Mouse (Mus musculus): ENCODE results near the gene Zfp324. TPM values are rescaled to one million over a fixed set of nuclear protein-coding genes. Genes with fewer than 3 reads are reported as not detected.

Gene Zfp324
- polyA plus RNA-seq, 1 experiment: 16.1 TPM

- no peak for TF ChIP-seq CTCF (IDR thresholded peaks at IDR 0.05; ENCODE audit: borderline replicate concordance, extremely low read depth, insufficient read depth, insufficient read length)
- TF ChIP-seq POLR2A (IDR thresholded peaks at IDR 0.05; ENCODE audit: borderline replicate concordance, extremely low read depth, insufficient read depth, insufficient read length, poor library complexity, severe bottlenecking): peak; percentile 77; the same call in 1 of the 2 replicates
- peak; percentile 99 for DNase-seq (ENCODE audit: low read depth)
Observed at GRCm38 (mm10) chr7:12977682-12978389, 12.2 kb downstream of the Zfp324 start, which contains the start of gene Zfp446. Zfp446 (plus strand) TSS chr7:12977848.

- no peak for DNase-seq (ENCODE audit: low read depth)
- TF ChIP-seq CTCF (IDR thresholded peaks at IDR 0.05; ENCODE audit: borderline replicate concordance, extremely low read depth, insufficient read depth, insufficient read length) (no peak), POLR2A (IDR thresholded peaks at IDR 0.05; ENCODE audit: borderline replicate concordance, extremely low read depth, insufficient read depth, insufficient read length, poor library complexity, severe bottlenecking) (no peak)
Observed at GRCm38 (mm10) chr7:12978931-12979722, 13.5 kb downstream of the Zfp324 start.

- TF ChIP-seq CTCF (IDR thresholded peaks at IDR 0.05; ENCODE audit: borderline replicate concordance, extremely low read depth, insufficient read depth, insufficient read length) (no peak), POLR2A (IDR thresholded peaks at IDR 0.05; ENCODE audit: borderline replicate concordance, extremely low read depth, insufficient read depth, insufficient read length, poor library complexity, severe bottlenecking) (no peak)
- DNase-seq (ENCODE audit: low read depth): no peak
Observed at GRCm38 (mm10) chr7:12979776-12980175, 14.1 kb downstream of the Zfp324 start.

- DNase-seq (ENCODE audit: low read depth): no peak
- TF ChIP-seq POLR2A (IDR thresholded peaks at IDR 0.05; ENCODE audit: borderline replicate concordance, extremely low read depth, insufficient read depth, insufficient read length, poor library complexity, severe bottlenecking) (no peak), CTCF (IDR thresholded peaks at IDR 0.05; ENCODE audit: borderline replicate concordance, extremely low read depth, insufficient read depth, insufficient read length) (no peak)
Observed at GRCm38 (mm10) chr7:12980291-12980690, 14.7 kb downstream of the Zfp324 start.

- TF ChIP-seq POLR2A (IDR thresholded peaks at IDR 0.05; ENCODE audit: borderline replicate concordance, extremely low read depth, insufficient read depth, insufficient read length, poor library complexity, severe bottlenecking) (no peak), CTCF (IDR thresholded peaks at IDR 0.05; ENCODE audit: borderline replicate concordance, extremely low read depth, insufficient read depth, insufficient read length) (no peak)
Observed at GRCm38 (mm10) chr7:12985724-12986123, 20.1 kb downstream of the Zfp324 start.

GRCm38 (mm10) chr7:12986906-12987305 is 21.3 kb downstream of the Zfp324 start:
- no peak for DNase-seq (ENCODE audit: low read depth)
- TF ChIP-seq CTCF (IDR thresholded peaks at IDR 0.05; ENCODE audit: borderline replicate concordance, extremely low read depth, insufficient read depth, insufficient read length): no peak
- TF ChIP-seq POLR2A (IDR thresholded peaks at IDR 0.05; ENCODE audit: borderline replicate concordance, extremely low read depth, insufficient read depth, insufficient read length, poor library complexity, severe bottlenecking): no peak

More at GRCm38 (mm10) chr7:12985724-12986123, 20.1 kb downstream of the Zfp324 start:
- DNase-seq (ENCODE audit: low read depth): no peak

GRCm38 (mm10) chr7:12987409-12988189 is 22.0 kb downstream of the Zfp324 start:
- no peak for DNase-seq (ENCODE audit: low read depth)
- TF ChIP-seq CTCF (IDR thresholded peaks at IDR 0.05; ENCODE audit: borderline replicate concordance, extremely low read depth, insufficient read depth, insufficient read length) (no peak), POLR2A (IDR thresholded peaks at IDR 0.05; ENCODE audit: borderline replicate concordance, extremely low read depth, insufficient read depth, insufficient read length, poor library complexity, severe bottlenecking) (no peak)

GRCm38 (mm10) chr7:12992222-12992621 is 26.6 kb downstream of the Zfp324 start:
- peak; percentile 15 for DNase-seq (ENCODE audit: low read depth)
- TF ChIP-seq POLR2A (IDR thresholded peaks at IDR 0.05; ENCODE audit: borderline replicate concordance, extremely low read depth, insufficient read depth, insufficient read length, poor library complexity, severe bottlenecking) (no peak), CTCF (IDR thresholded peaks at IDR 0.05; ENCODE audit: borderline replicate concordance, extremely low read depth, insufficient read depth, insufficient read length) (no peak)

- DNase-seq (ENCODE audit: low read depth): no peak
- TF ChIP-seq POLR2A (IDR thresholded peaks at IDR 0.05; ENCODE audit: borderline replicate concordance, extremely low read depth, insufficient read depth, insufficient read length, poor library complexity, severe bottlenecking): no peak
- no peak for TF ChIP-seq CTCF (IDR thresholded peaks at IDR 0.05; ENCODE audit: borderline replicate concordance, extremely low read depth, insufficient read depth, insufficient read length)
Observed at GRCm38 (mm10) chr7:12993148-12993547, 27.5 kb downstream of the Zfp324 start.

- TF ChIP-seq POLR2A (IDR thresholded peaks at IDR 0.05; ENCODE audit: borderline replicate concordance, extremely low read depth, insufficient read depth, insufficient read length, poor library complexity, severe bottlenecking): no peak
- no peak for TF ChIP-seq CTCF (IDR thresholded peaks at IDR 0.05; ENCODE audit: borderline replicate concordance, extremely low read depth, insufficient read depth, insufficient read length)
- DNase-seq (ENCODE audit: low read depth): no peak
Observed at GRCm38 (mm10) chr7:12995862-12996261, 30.2 kb downstream of the Zfp324 start.

- no peak for DNase-seq (ENCODE audit: low read depth)
- TF ChIP-seq CTCF (IDR thresholded peaks at IDR 0.05; ENCODE audit: borderline replicate concordance, extremely low read depth, insufficient read depth, insufficient read length): no peak
- TF ChIP-seq POLR2A (IDR thresholded peaks at IDR 0.05; ENCODE audit: borderline replicate concordance, extremely low read depth, insufficient read depth, insufficient read length, poor library complexity, severe bottlenecking): no peak
Observed at GRCm38 (mm10) chr7:12997230-12997629, 31.6 kb downstream of the Zfp324 start.

All from brain, embryonic 14.5 days (tissue).